Mouse (Mus musculus): ENCODE measurements at regions not wholly inside any gene's neighbourhood (a gene's known extent, or its start where the extent isn't known, plus 50 kb on each side); places are given as distances from the start of the nearest gene placed in this dataset.
"Not testable (repeated sequence)": the region's sequence is repeated elsewhere in the genome, so short reads cannot be mapped to it uniquely, and the experiment has no call there.

- not testable (repeated sequence) for H3K36me3 ChIP-seq (ENCODE audit: control insufficient read depth, insufficient read depth); H3K9me3 ChIP-seq (ENCODE audit: control insufficient read depth); H3K4me2 ChIP-seq (replicated peaks; ENCODE audit: low read depth); H3K27me3 ChIP-seq (replicated peaks; ENCODE audit: control insufficient read depth, insufficient read depth, low read length); H3K27ac ChIP-seq (ENCODE audit: low read depth, low read length); ATAC-seq; H3K4me1 ChIP-seq (replicated peaks; ENCODE audit: control insufficient read depth, insufficient read depth, low read length); H3K9ac ChIP-seq (ENCODE audit: low read depth, low read length); H3K4me3 ChIP-seq (ENCODE audit: low read depth, low read length)
- 40% methylated on average over 2 of the region's 2 CpGs for WGBS
Measured at GRCm38 (mm10) chr3:110880472-110880871, 629.7 kb upstream of the Prmt6 start.

DNA sequence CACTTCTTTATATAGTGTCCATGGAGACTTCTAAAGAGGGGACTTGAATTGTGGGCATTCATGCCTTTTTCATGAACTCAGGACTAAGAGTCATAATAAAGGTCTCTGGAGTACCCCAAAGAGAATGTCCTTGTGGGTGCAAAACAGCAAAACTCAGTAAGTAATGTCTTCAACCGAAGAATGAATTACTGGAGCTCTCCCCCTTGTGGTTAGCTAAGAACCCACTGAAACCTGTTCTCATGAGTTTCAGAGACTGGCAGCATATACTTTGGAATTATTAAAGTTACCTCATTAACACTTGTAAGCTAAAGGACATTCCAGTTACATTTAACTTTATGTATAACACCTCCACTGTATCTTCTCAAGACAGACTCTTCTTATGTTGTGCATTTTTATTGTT lies 615.2 kb upstream of the Prmt6 start:
- no peak for ATAC-seq
- no peaks in the 10 kb centered on the region for H3K27me3 ChIP-seq (replicated peaks; ENCODE audit: control insufficient read depth, insufficient read depth, low read length)
- no peak overlapping the region for H3K4me2 ChIP-seq (replicated peaks; ENCODE audit: low read depth)
- 81% methylated on average over 1 of the region's 1 CpGs for WGBS
- H3K9me3 ChIP-seq (ENCODE audit: control insufficient read depth) = no peaks in the 10 kb centered on the region
- peak; percentile 28 for TF ChIP-seq CTCF (IDR thresholded peaks at IDR 0.05; ENCODE audit: low read depth)
- H3K4me3 ChIP-seq (ENCODE audit: low read depth, low read length) = no peak overlapping the region
- no peak overlapping the region for H3K9ac ChIP-seq (ENCODE audit: low read depth, low read length)
- no peaks in the 10 kb centered on the region for H3K4me1 ChIP-seq (replicated peaks; ENCODE audit: control insufficient read depth, insufficient read depth, low read length)
- no peak overlapping the region for H3K27ac ChIP-seq (ENCODE audit: low read depth, low read length)
- H3K36me3 ChIP-seq (ENCODE audit: control insufficient read depth, insufficient read depth) = no peaks in the 10 kb centered on the region

DNA sequence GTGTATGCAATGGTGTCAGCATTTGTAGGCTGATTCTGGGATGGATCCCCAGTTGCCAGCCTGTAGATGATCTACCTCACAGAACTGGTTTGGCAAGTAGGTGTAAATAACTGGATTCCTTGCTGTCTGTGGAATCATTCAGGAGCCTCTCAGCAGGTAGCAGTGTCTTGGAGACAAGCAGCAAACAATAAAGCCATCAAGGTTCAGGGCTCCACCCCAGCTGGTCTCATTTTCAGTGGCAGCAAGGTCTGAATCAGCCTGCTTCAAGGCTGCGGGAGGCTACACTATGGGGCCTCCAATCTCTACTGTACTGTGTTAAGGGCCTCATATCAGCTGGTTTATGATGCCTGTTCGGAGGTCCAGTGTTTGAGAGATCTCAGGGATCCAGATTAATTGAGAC lies 596.4 kb upstream of the Prmt6 start:
- H3K9me3 ChIP-seq (ENCODE audit: control insufficient read depth) = no peaks in the 10 kb centered on the region
- H3K27me3 ChIP-seq (replicated peaks; ENCODE audit: control insufficient read depth, insufficient read depth, low read length) = no peaks in the 10 kb centered on the region
- H3K4me3 ChIP-seq (ENCODE audit: low read depth, low read length) = no peak overlapping the region
- H3K4me2 ChIP-seq (replicated peaks; ENCODE audit: low read depth) = no peak overlapping the region
- H3K27ac ChIP-seq (ENCODE audit: low read depth, low read length) = no peak overlapping the region
- H3K4me1 ChIP-seq (replicated peaks; ENCODE audit: control insufficient read depth, insufficient read depth, low read length) = no peaks in the 10 kb centered on the region
- no peak for TF ChIP-seq CTCF (IDR thresholded peaks at IDR 0.05; ENCODE audit: low read depth)
- 0 out of 2 replicates have a peak, but pooled peaks have one; percentile 28 for ATAC-seq
- 44% methylated on average over 2 of the region's 2 CpGs for WGBS
- H3K36me3 ChIP-seq (ENCODE audit: control insufficient read depth, insufficient read depth) = no peaks in the 10 kb centered on the region
- no peak overlapping the region for H3K9ac ChIP-seq (ENCODE audit: low read depth, low read length)

- Histone ChIP-seq H3K4me2 (replicated peaks; ENCODE audit: low read depth) (no peak overlapping the region), H3K9ac (ENCODE audit: low read depth, low read length) (no peak overlapping the region), H3K36me3 (ENCODE audit: control insufficient read depth, insufficient read depth) (no peaks in the 10 kb centered on the region), H3K4me3 (ENCODE audit: low read depth, low read length) (no peak overlapping the region), H3K27me3 (replicated peaks; ENCODE audit: control insufficient read depth, insufficient read depth, low read length) (no peaks in the 10 kb centered on the region), H3K27ac (ENCODE audit: low read depth, low read length) (no peak overlapping the region), H3K9me3 (ENCODE audit: control insufficient read depth) (no peaks in the 10 kb centered on the region), H3K4me1 (replicated peaks; ENCODE audit: control insufficient read depth, insufficient read depth, low read length) (no peaks in the 10 kb centered on the region)
- ATAC-seq = no peak
- TF ChIP-seq CTCF (IDR thresholded peaks at IDR 0.05; ENCODE audit: low read depth) = no peak
- 81% methylated on average over 3 of the region's 3 CpGs for WGBS
Measured at GRCm38 (mm10) chr3:110820709-110821401, 570.1 kb upstream of the Prmt6 start.

DNA sequence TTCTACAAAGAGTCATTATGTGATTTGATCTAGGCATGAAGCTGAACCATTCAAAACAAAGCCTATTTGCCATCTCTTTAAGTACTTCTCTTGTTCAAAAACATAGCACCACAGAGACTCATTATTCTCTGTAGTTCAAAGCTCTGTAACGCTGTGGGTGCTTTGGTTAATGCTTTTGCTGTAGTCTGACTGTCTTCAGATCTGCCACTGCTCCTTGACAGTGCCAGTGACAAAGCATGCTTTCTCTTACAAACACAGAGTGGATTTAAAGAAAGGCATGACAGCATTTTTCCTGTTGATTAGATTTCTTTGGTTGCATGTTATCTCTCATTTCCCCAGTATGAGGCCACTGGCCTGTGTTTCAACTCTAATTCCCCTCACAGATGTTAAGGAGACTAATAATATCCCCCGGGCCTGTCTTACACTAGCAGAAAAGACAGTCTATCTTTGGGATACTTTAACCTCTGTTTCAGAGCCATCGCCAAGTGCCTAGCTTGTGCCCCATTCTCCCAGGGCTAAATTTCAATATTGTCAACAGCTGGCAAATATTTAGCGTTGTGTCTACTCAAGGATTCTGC lies 538.3 kb upstream of the Prmt6 start:
- H3K4me2 ChIP-seq (replicated peaks; ENCODE audit: low read depth) = no peak overlapping the region
- no peaks in the 10 kb centered on the region for H3K9me3 ChIP-seq (ENCODE audit: control insufficient read depth)
- H3K4me3 ChIP-seq (ENCODE audit: low read depth, low read length) = no peak overlapping the region
- 75% methylated on average over 4 of the region's 4 CpGs for WGBS
- ATAC-seq = no peak
- TF ChIP-seq CTCF (IDR thresholded peaks at IDR 0.05; ENCODE audit: low read depth) = no peak
- no peaks in the 10 kb centered on the region for H3K27me3 ChIP-seq (replicated peaks; ENCODE audit: control insufficient read depth, insufficient read depth, low read length)
- no peaks in the 10 kb centered on the region for H3K4me1 ChIP-seq (replicated peaks; ENCODE audit: control insufficient read depth, insufficient read depth, low read length)
- no peaks in the 10 kb centered on the region for H3K36me3 ChIP-seq (ENCODE audit: control insufficient read depth, insufficient read depth)
- H3K9ac ChIP-seq (ENCODE audit: low read depth, low read length) = no peak overlapping the region
- H3K27ac ChIP-seq (ENCODE audit: low read depth, low read length) = no peak overlapping the region

GRCm38 (mm10) chr3:110755266-110755665 lies 504.5 kb upstream of the Prmt6 start:
- 86% methylated on average over 1 of the region's 1 CpGs for WGBS
- ATAC-seq = no peak
- no peak overlapping the region for H3K4me3 ChIP-seq (ENCODE audit: low read depth, low read length)

More at GRCm38 (mm10) chr3:110755266-110755665, 504.5 kb upstream of the Prmt6 start:
- no peaks in the 10 kb centered on the region for H3K9me3 ChIP-seq (ENCODE audit: control insufficient read depth)
- no peak overlapping the region for H3K27ac ChIP-seq (ENCODE audit: low read depth, low read length)
- no peaks in the 10 kb centered on the region for H3K36me3 ChIP-seq (ENCODE audit: control insufficient read depth, insufficient read depth)
- no peaks in the 10 kb centered on the region for H3K27me3 ChIP-seq (replicated peaks; ENCODE audit: control insufficient read depth, insufficient read depth, low read length)
- H3K9ac ChIP-seq (ENCODE audit: low read depth, low read length) = no peak overlapping the region
- no peak for TF ChIP-seq CTCF (IDR thresholded peaks at IDR 0.05; ENCODE audit: low read depth)
- no peaks in the 10 kb centered on the region for H3K4me1 ChIP-seq (replicated peaks; ENCODE audit: control insufficient read depth, insufficient read depth, low read length)
- H3K4me2 ChIP-seq (replicated peaks; ENCODE audit: low read depth) = no peak overlapping the region
